Mouse (Mus musculus) retina, postnatal 1 day (tissue): ENCODE results near the gene Gabrb3.
A peak's percentile ranks its signal among the peaks of the same experiment; 100 is the strongest.
"Not testable (repeated sequence)": the region's sequence is repeated elsewhere in the genome, so short reads cannot be mapped to it uniquely, and the experiment has no call there.

Experiments used
- DNase-seq: peaks from one replicate; pipeline ENCODE4 v3.0.0-alpha.2; 2012

The Gabrb3 gene

GRCm38 (mm10) chr7:57711709-57712108 is 292.2 kb downstream of the Gabrb3 start:
- no peak for DNase-seq

- DNase-seq: peak; percentile 5
These were observed 327.3 kb downstream of the Gabrb3 start for GRCm38 (mm10) chr7:57746836-57747235.

GRCm38 (mm10) chr7:57760466-57760865 is 341.0 kb downstream of the Gabrb3 start:
- DNase-seq: no peak

- DNase-seq: no peak
These were observed 359.3 kb downstream of the Gabrb3 start for GRCm38 (mm10) chr7:57778754-57779153.

- DNase-seq: not testable (repeated sequence)
These were observed 366.6 kb downstream of the Gabrb3 start for GRCm38 (mm10) chr7:57786102-57786501.

GRCm38 (mm10) chr7:57787520-57787919 is 368.0 kb downstream of the Gabrb3 start:
- no peak for DNase-seq

- DNase-seq: no peak
These were observed 383.8 kb downstream of the Gabrb3 start for GRCm38 (mm10) chr7:57803266-57803665.

- DNase-seq: no peak
These were observed 394.2 kb downstream of the Gabrb3 start for GRCm38 (mm10) chr7:57813716-57814115.

- DNase-seq: no peak
These were observed 422.9 kb downstream of the Gabrb3 start for GRCm38 (mm10) chr7:57842383-57842896.

- no peak for DNase-seq
These were observed 448.5 kb downstream of the Gabrb3 start for GRCm38 (mm10) chr7:57867951-57868350.
